Comparison of ENCODE assay signal across 11 mouse cellular contexts in genomic region chr5:114592463-114593160, GRCm38 (mm10). TPM values are rescaled to one million over a fixed set of nuclear protein-coding genes. Genes with fewer than 3 reads are reported as not detected.
A peak's percentile ranks its signal among the peaks of the same experiment; 100 is the strongest.
DNase-seq lines count a peak whose midpoint lies in the region; ATAC-seq and TF ChIP-seq lines count a peak whose summit lies in the region.
"Had no signal": no experiment of that assay in that cellular context is flagged by ENCODE, and none has a peak within 500 bp of the region (broad histone marks: within the 10 kb centered on the region; RNA-seq: fewer than 3 reads in every experiment).

No protein-coding gene starts in this region.

- H3K9me3 ChIP-seq in forebrain, embryonic 14.5 days (replicated peaks; ENCODE audit: control insufficient read depth, low read length) = no peaks in the 10 kb centered on the region
- no peaks in the 10 kb centered on the region for H3K9me3 ChIP-seq in limb, embryonic 14.5 days (ENCODE audit: control insufficient read depth, low read length)
- no peaks in the 10 kb centered on the region for H3K9me3 ChIP-seq in liver, embryonic 12.5 days (replicated peaks)

- H3K9ac ChIP-seq in forebrain, embryonic 14.5 days (ENCODE audit: low read length) = no peak overlapping the region
- H3K9ac ChIP-seq in limb, embryonic 14.5 days (ENCODE audit: low read depth, low read length, severe bottlenecking) = no peak overlapping the region
- H3K9ac ChIP-seq in liver, embryonic 12.5 days = no peak overlapping the region

- no peaks in the 10 kb centered on the region for H3K36me3 ChIP-seq in spleen, adult 2 months (ENCODE audit: control insufficient read depth, insufficient read depth, low read length)
- H3K36me3 ChIP-seq in forebrain, embryonic 14.5 days (ENCODE audit: control insufficient read depth, insufficient read depth, low read length) = 0 out of 2 replicates have a peak, but pooled peaks cover 4% of the 10 kb centered on the region
- no peaks in the 10 kb centered on the region for H3K36me3 ChIP-seq in limb, embryonic 14.5 days (ENCODE audit: control insufficient read depth, insufficient read depth, low read length)
- no peaks in the 10 kb centered on the region for H3K36me3 ChIP-seq in splenic B cell, adult 2 months (ENCODE audit: control insufficient read depth, insufficient read depth, low read length, poor library complexity, severe bottlenecking)
- no peaks in the 10 kb centered on the region for H3K36me3 ChIP-seq in liver, embryonic 12.5 days

- no peak overlapping the region for H3K4me3 ChIP-seq in spleen, adult 2 months (ENCODE audit: extremely low read depth, insufficient read depth, insufficient read length)
- no peak overlapping the region for H3K4me3 ChIP-seq in forebrain, embryonic 14.5 days (ENCODE audit: low read depth, low read length)
- H3K4me3 ChIP-seq in limb, embryonic 14.5 days (replicated peaks; ENCODE audit: low read length) = no peak overlapping the region
- H3K4me3 ChIP-seq in liver, embryonic 12.5 days = no peak overlapping the region

- H3K4me1 ChIP-seq in spleen, adult 2 months (ENCODE audit: control insufficient read depth, insufficient read depth, insufficient read length) = peaks cover 54% of the 10 kb centered on the region; the same call in 1 of the 2 replicates
- peaks cover 63% of the 10 kb centered on the region for H3K4me1 ChIP-seq in forebrain, embryonic 14.5 days (ENCODE audit: control insufficient read depth, insufficient read depth, low read length)
- peaks cover 34% of the 10 kb centered on the region for H3K4me1 ChIP-seq in limb, embryonic 14.5 days (ENCODE audit: control insufficient read depth, insufficient read depth, low read length)
- peaks cover 87% of the 10 kb centered on the region for H3K4me1 ChIP-seq in liver, embryonic 12.5 days

- no peaks in the 10 kb centered on the region for H3K27me3 ChIP-seq in spleen, adult 2 months (ENCODE audit: control insufficient read depth, insufficient read depth, low read length)
- H3K27me3 ChIP-seq in forebrain, embryonic 14.5 days (replicated peaks; ENCODE audit: control insufficient read depth, insufficient read depth, low read length) = no peaks in the 10 kb centered on the region
- H3K27me3 ChIP-seq in limb, embryonic 14.5 days (ENCODE audit: control insufficient read depth, insufficient read depth, low read length) = no peaks in the 10 kb centered on the region
- H3K27me3 ChIP-seq in splenic B cell, adult 2 months (ENCODE audit: control insufficient read depth, insufficient read depth, low read length, poor library complexity, severe bottlenecking) = no peaks in the 10 kb centered on the region
- peaks cover 32% of the 10 kb centered on the region for H3K27me3 ChIP-seq in liver, embryonic 12.5 days (replicated peaks)

- TF ChIP-seq POLR2A in spleen, adult 2 months (IDR thresholded peaks at IDR 0.05; ENCODE audit: low read depth, low read length) = no peak
- no peak for TF ChIP-seq POLR2A in limb, embryonic 14.5 days (IDR thresholded peaks at IDR 0.05; ENCODE audit: borderline replicate concordance, extremely low read depth, insufficient read depth, insufficient read length)

- 60% methylated on average over 19 of the region's 19 CpGs for WGBS in spleen, adult 2 months
- WGBS in forebrain, embryonic 14.5 days = 29% methylated on average over 19 of the region's 19 CpGs
- 44% methylated on average over 19 of the region's 19 CpGs for WGBS in limb, embryonic 14.5 days
- WGBS in liver, embryonic 12.5 days (ENCODE audit: insufficient replicate concordance) = 65% methylated on average over 19 of the region's 19 CpGs

- DNase-seq in spleen, adult 2 months (ENCODE audit: low read depth in 1 of 2, low spot score in 2 of 2) = no peak
- DNase-seq in spleen, postnatal 36 days (ENCODE audit: low spot score in 2 of 2) = no peak
- DNase-seq in forebrain, embryonic 14.5 days (ENCODE audit: low spot score) = no peak
- no peak for DNase-seq in limb, embryonic 14.5 days (ENCODE audit: low spot score)
- peak; percentile 46 for DNase-seq in splenic B cell, adult 2 months (ENCODE audit: low read depth, low spot score)
- no peak for DNase-seq in layer of hippocampus, adult 18-20 months (ENCODE audit: low spot score in 2 of 2)
- DNase-seq in right cerebral cortex, adult 18-20 months = no peak
- DNase-seq: embryo, embryonic 11 days had no signal

- H3K4me2 ChIP-seq in forebrain, embryonic 14.5 days (ENCODE audit: low read length) = peak overlapping the region; percentile 28
- H3K4me2 ChIP-seq in limb, embryonic 14.5 days (replicated peaks; ENCODE audit: low read depth, low read length, severe bottlenecking) = 0 out of 2 replicates have a peak overlapping the region, but pooled peaks have one; percentile 3
- H3K4me2 ChIP-seq in liver, embryonic 12.5 days = no peak overlapping the region
- H3K4me2 ChIP-seq: liver, embryonic 11.5 days had no signal

- H3K27ac ChIP-seq in spleen, adult 2 months (ENCODE audit: insufficient read depth, low read length) = peak overlapping the region; percentile 21; the same call in 1 of the 2 replicates
- H3K27ac ChIP-seq in forebrain, embryonic 14.5 days (ENCODE audit: low read depth, low read length) = peak overlapping the region; percentile 67
- H3K27ac ChIP-seq in limb, embryonic 14.5 days (replicated peaks; ENCODE audit: low read depth, low read length) = no peak overlapping the region
- H3K27ac ChIP-seq in liver, embryonic 12.5 days = no peak overlapping the region
- H3K27ac ChIP-seq: macrophage had no signal

- TF ChIP-seq CTCF in spleen, adult 2 months (IDR thresholded peaks at IDR 0.05; ENCODE audit: extremely low read depth, insufficient read depth, insufficient read length, insufficient replicate concordance) = no peak

- no peak for ATAC-seq in forebrain, embryonic 14.5 days
- ATAC-seq in limb, embryonic 14.5 days (ENCODE audit: low FRiP score, low read depth) = no peak
- ATAC-seq in liver, embryonic 12.5 days = no peak

RNA-seq across cellular contexts. Expression of gene Fam222a, which starts 24.8 kb away (rescaled TPM):
- polyA plus RNA-seq in spleen, adult 2 months (2012; rRNA removed) = 2.8 and 4.6 TPM in 2 replicates
- polyA plus RNA-seq in forebrain, embryonic 14.5 days (2014; fragmentation: Nextera tagmentation; extraction: Ambion mirVana) = 4.5 and 5.0 TPM in 2 replicates
- polyA plus RNA-seq in limb, embryonic 14.5 days (2012; rRNA removed) = 1.5 and 2.2 TPM in 2 replicates
- 0.86 and 1.1 TPM in 2 replicates for polyA plus RNA-seq in limb, embryonic 14.5 days (2014; fragmentation: Nextera tagmentation; extraction: Ambion mirVana)
- polyA plus RNA-seq in liver, embryonic 12.5 days (2016; fragmentation: Nextera tagmentation; extraction: Ambion mirVana) = 1.3 and 1.4 TPM in 2 replicates
- 1 to 10 TPM; 5.2 to 5.3 TPM for total RNA-seq in layer of hippocampus, adult 18-20 months (2021)

Comparison
In these comparisons a context has a peak if more than half of its experiments do, and no peak if none do; other contexts are left out.
1. H3K27ac ChIP-seq: peak in spleen, adult 2 months (single experiment) and forebrain, embryonic 14.5 days (single experiment); none in limb, embryonic 14.5 days (single experiment) and liver, embryonic 12.5 days (single experiment).